Mouse (Mus musculus): Measurements from ENCODE around the gene Cdca7l.

DNA sequence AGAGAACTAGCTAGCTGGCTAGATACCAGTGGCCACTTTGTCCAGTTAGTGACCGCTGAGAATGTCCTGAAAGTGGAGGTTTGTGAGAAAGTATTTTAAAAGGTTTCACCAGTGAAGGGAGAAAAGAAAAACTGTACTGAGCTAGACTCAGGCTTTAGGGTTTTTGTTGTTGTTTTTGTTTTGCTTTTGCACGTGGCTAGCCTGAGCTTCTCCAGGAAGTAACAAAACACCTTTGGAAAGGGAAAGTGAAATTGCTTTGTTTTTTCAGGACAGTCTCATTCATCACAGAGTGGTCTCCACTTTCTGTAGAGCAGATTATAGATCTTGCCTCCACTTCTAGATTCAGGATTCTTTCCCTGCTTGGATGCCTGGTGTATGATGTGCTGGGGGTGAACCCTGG, 40.8 kb downstream of the Cdca7l start:
- TF ChIP-seq CTCF (IDR thresholded peaks at IDR 0.05; ENCODE audit: borderline replicate concordance, insufficient read depth, low read length) = no peak
- no peak for TF ChIP-seq POLR2A (IDR thresholded peaks at IDR 0.05; ENCODE audit: low read depth, low read length)
